Mouse (Mus musculus): ENCODE data around the gene Cct8l1.

The Cct8l1 gene

GRCm38 (mm10) chr5:25515767-25516166 is at the start of gene Cct8l1:
Cct8l1 (plus strand) TSS chr5:25516067.
- DNase-seq (ENCODE audit: low spot score): no peak

GRCm38 (mm10) chr5:25472070-25472469 is 43.8 kb upstream of the Cct8l1 start:
- DNase-seq (ENCODE audit: low spot score): no peak

- no peak for DNase-seq (ENCODE audit: low spot score)
Measured at GRCm38 (mm10) chr5:25475789-25476188, 40.1 kb upstream of the Cct8l1 start.

- no peak for DNase-seq (ENCODE audit: low spot score)
Measured at GRCm38 (mm10) chr5:25478863-25479262, 37.0 kb upstream of the Cct8l1 start.

- DNase-seq (ENCODE audit: low spot score): no peak
Measured at GRCm38 (mm10) chr5:25496652-25497051, 19.2 kb upstream of the Cct8l1 start.

- DNase-seq (ENCODE audit: low spot score): no peak
Measured at GRCm38 (mm10) chr5:25497369-25497719, 18.5 kb upstream of the Cct8l1 start.

- DNase-seq (ENCODE audit: low spot score): no peak
Measured at GRCm38 (mm10) chr5:25497720-25498345, 18.0 kb upstream of the Cct8l1 start.

- DNase-seq (ENCODE audit: low spot score): no peak
Measured at GRCm38 (mm10) chr5:25498346-25498820, 17.5 kb upstream of the Cct8l1 start, which contains the start of gene Kmt2c. Kmt2c (minus strand) TSS chr5:25498783.

- no peak for DNase-seq (ENCODE audit: low spot score)
Measured at GRCm38 (mm10) chr5:25498821-25499422, 16.9 kb upstream of the Cct8l1 start.

GRCm38 (mm10) chr5:25499423-25500398 is 16.2 kb upstream of the Cct8l1 start:
- DNase-seq (ENCODE audit: low spot score): peak; percentile 92

- DNase-seq (ENCODE audit: low spot score): no peak
Measured at GRCm38 (mm10) chr5:25500686-25501085, 15.2 kb upstream of the Cct8l1 start.

- no peak for DNase-seq (ENCODE audit: low spot score)
Measured at GRCm38 (mm10) chr5:25506041-25506440, 9.8 kb upstream of the Cct8l1 start.

GRCm38 (mm10) chr5:25516301-25516895 is 531 bp downstream of the Cct8l1 start:
- DNase-seq (ENCODE audit: low spot score): no peak

- DNase-seq (ENCODE audit: low spot score): no peak
Measured at GRCm38 (mm10) chr5:25517550-25517949, 1.7 kb downstream of the Cct8l1 start.

- DNase-seq (ENCODE audit: low spot score): no peak
Measured at GRCm38 (mm10) chr5:25519820-25520219, 4.0 kb downstream of the Cct8l1 start.

GRCm38 (mm10) chr5:25521461-25521860 is 5.6 kb downstream of the Cct8l1 start:
- DNase-seq (ENCODE audit: low spot score): no peak

GRCm38 (mm10) chr5:25526116-25526515 is 10.2 kb downstream of the Cct8l1 start:
- no peak for DNase-seq (ENCODE audit: low spot score)

GRCm38 (mm10) chr5:25526926-25527325 is 11.1 kb downstream of the Cct8l1 start:
- no peak for DNase-seq (ENCODE audit: low spot score)

GRCm38 (mm10) chr5:25527971-25528370 is 12.1 kb downstream of the Cct8l1 start:
- DNase-seq (ENCODE audit: low spot score): no peak

- DNase-seq (ENCODE audit: low spot score): no peak
Measured at GRCm38 (mm10) chr5:25528851-25529528, 13.1 kb downstream of the Cct8l1 start.
